Mouse (Mus musculus) thymus, postnatal 4 days (tissue): ENCODE data around the gene Tnip1.

Source experiments
- DNase-seq: peaks from one replicate; pipeline ENCODE4 v3.0.0; 2021

The Tnip1 gene

DNA sequence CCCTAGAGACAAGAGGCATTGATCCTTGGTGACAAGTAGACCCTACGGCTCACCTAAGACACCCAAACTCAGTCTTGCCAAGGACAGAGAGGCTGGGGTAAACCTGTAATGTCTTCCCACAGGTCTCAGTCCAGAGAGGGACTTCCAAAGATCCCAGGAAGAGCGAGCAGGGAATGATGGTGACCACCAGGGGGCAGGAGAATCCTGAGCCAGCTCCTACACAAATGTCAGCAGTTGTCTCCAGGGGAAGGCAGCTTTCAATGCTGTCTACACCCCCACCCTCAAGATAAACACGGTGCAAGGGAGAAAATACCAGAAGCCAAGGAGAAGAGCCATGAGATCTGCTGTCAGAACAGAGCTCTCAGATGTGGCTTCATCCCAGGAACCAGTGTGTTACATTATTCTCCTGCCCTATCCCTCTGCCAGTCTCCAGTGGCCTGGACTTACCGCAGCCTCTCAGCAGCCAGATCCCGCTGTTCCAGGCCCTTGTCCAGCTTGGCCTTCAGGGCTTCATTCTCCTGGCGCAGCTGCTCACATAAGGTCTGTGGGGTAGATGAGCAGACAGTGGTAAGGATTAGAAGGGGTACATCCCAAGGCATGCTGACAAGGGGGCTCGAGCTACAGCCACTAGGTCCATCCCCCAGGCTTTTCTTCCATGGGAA lies 32.3 kb downstream of the Tnip1 start:
- DNase-seq = peak; percentile 58

DNA sequence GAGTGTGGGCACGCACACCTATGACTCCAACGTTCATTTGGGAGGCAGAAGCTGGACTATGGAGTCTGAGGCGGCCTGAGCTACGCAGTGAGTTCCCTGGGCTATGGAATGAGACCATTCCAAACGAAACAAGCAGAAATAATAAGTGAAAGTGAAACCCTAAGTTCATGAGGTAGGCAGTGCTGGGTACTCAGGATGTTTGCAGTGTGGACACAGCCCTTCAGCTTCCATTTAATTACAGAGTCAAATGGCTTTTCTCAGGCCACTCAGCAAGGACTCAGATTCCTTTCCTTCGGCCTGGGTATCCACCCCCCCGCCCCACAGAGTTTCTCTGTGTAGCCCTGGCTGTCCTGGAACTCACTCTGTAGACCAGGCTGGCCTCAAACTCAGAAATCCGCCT lies 33.0 kb downstream of the Tnip1 start:
- no peak for DNase-seq

DNA sequence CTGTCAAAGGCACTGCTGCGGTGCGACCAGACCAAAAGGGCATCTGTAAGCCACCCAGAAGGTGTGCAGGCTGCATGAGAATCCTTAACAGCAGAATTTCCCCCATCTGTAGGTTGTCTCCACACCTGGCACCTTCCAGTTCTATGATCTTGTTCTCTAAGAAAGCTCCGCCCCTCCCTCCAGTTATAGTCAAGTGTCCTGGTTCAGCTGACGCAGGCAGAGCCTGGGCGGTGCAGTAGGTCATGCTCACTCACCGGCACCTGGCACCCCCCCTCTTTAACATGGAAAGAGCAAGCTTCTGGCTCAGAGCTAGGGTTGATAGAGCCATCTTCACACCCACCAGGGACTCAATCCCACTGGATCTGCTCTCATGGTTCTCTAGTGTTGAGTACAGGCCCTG lies 33.4 kb downstream of the Tnip1 start:
- DNase-seq = no peak

DNA sequence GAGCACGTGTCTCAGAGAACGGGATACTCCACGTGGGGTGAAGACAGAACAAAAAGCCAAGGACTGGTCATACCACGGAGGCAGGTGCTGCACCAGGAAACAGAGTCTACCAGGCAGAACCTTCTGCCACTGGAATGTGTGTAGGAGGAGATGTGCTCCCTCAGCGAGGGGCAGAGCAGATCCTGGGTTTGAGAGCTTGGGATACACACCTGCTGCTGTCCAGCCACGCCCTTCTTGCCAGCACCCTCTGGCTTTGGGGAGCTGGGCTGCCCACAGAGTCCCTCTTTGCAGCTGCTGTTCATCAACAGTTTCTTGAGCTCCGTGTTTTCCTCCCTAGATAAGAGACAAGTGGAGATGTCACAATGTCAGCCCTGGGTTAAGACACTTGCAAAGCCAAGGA lies 33.8 kb downstream of the Tnip1 start:
- DNase-seq = no peak

DNA sequence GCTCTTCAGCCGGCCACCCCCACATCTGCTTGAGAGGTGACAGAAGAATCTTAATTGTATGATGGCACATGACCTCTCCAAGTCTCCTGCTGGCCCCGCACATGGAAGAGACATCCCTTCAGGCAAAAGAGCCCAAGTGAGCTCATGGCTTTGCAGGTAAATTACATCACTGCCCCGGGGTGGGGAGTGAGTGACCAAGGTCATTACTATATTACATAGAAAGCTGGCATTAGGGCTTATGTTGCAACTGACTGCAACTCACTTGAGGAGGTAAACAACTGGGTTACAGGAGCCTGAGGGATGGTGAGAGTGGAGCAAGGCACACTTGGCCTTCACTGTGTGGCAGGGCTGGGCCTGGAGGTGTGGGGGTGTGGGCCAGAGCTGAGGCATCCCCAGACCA lies 34.5 kb downstream of the Tnip1 start:
- DNase-seq = no peak

DNA sequence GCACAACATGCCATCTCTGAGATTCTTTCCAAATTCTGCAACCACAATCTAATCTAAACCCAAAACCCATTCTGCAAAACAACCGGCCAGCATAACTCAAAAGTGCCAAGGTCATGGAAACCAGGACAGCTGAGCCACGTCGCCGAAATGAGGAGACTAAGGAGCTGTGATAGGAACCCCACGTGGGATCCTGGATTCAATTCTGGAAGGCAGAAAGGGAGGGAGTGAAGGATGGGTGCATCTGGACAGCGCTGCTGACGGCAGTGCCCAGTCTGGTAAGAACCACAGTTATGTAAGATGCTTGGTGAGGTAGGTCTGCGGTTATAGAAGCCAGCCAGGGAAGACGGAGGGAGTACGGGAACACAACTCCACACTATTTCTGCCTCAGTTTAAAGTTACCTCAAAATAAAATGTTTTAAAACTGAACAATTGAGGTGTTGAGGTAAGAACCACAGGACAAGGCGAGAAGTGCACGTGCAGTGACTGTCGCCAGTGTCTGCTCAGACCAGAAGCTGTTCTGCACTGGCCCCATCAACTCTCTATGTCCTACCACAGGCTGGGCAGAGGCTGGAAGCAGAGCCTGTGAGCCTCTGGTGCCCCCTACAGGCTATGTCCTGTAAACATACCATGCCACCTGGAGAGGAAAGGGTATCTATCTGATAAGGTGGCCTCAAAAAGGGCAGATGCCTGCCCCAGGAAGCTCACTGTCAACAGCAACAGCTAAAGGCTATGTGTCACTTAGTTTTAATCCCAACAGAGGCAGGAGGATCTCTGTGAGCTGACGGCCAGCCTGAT lies 35.2 kb downstream of the Tnip1 start:
- peak; percentile 80 for DNase-seq

DNA sequence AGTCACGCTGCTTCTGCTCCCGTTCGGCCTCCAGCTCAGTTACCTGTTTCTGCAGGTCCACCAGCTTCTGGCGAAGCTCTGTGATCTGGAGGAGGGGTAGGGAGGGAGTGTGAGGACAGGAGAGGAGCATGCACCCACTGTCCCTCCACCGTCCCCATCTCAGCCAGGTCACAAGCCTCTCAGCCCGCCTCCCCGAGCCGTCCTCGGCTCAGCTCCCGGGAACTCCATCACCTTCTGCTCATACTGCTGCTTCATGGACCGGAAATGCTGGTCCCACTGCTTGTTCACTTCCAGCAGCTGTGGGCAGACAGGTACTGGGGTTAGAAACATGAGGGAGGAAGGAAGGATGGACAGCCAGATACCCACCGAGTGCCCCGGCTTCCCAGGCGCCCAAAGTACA lies 38.6 kb downstream of the Tnip1 start:
- DNase-seq = no peak

DNA sequence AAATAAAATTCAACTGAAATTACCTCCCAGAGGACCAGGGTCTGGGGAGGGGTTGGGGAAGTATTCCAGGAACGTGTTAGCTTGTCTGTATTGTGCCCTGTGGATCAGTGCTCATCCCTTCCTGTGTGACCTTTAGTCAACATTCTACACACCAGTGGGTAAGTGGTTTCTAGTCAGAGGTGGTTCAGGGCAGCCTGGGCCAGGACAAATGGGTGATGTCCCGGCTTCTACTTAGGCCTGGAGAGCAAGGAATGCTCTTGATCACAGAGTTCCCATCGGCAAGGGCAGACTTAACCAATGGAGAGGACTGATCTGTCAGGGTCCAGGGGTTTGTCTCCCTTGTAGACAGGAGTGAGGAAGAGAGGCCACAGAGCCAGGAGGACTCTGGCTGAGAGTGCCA lies 40.2 kb downstream of the Tnip1 start:
- DNase-seq = no peak

DNA sequence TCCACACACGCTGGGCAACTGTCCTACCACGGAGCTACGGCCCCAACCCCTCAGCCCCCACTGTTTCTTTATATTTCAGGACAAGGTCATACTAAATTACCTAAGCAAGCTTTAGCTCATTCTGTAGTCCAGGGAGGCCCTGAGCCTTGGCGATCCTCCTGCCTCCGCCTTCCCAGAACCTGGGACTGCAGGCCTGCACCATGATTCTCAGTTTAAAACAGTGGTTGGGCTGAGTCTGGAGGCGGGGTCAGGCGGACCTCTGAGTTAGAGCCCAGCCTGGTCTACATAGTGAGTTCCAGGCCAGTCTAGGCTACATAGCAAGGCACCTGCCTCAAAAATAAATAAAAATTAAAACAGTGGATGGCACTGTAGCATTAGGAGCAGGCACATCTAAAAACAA lies 40.9 kb downstream of the Tnip1 start:
- no peak for DNase-seq

DNA sequence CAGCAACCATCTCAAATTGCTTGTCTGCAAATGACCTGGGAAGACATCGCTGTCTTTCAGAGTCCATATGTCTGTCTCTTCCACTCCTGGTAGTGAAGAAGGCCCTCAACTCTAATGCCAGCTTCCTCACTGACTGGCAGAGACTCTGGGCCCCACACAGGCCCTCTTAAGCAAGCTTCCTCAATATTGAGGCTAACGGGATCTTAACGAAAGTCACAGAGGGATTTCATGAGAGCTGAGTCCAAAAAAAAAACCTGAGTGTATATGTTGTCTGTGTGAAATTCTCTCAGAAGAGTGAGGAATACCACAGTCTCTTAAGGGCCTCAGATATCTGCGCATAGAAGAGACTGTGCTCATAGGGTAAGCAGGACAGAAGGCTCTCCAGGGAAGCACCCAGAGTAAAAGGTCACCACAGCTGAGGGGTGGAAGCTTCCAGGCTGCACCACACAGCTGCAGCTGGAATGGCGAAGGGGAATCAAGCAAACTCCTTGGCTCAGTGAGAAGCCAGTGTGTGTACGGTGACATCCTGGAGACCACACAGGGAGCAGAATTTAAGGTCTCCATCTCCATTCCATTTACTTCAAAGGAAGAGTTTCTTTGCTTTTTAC lies 41.6 kb downstream of the Tnip1 start:
- no peak for DNase-seq

DNA sequence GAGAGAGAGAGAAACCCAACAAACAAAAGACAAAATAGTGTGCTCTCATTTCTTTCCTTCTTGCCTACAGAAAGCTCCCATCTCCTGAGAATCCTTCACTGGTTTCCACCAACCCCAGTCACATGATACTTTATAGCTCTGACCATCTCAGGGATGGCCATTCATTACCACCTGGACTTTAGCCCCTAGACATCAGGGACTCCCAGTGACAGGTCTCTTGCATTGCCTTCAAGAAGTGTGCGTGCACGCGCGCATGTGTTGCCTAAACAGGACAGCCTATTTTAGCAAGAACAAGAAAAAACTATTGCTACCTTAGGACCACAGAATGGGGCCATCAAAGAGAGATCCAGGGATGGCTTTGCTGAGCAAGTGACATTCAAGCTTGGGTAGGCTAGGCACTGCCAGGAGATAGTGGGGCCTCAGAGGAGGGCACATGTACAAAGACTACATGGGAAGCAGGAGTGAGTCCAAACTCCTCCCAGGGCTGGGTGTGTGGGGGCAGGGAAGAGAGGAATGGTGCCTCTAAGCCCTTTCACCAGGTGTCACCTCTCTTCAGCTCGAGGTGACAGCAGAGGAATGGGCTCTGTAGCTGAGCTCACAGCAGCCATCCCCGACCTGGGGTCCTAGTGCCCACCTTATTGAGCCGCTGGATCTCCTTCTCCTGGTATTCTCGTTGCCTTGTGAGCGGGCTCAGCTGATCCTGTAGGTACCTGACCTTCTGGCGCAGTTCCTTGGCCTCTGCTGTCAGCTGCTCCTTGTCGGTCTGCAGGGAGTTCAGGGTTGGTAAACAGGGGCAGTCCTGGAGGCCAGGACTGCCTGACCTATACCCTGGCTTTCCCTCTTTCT lies 42.4 kb downstream of the Tnip1 start:
- DNase-seq = no peak

DNA sequence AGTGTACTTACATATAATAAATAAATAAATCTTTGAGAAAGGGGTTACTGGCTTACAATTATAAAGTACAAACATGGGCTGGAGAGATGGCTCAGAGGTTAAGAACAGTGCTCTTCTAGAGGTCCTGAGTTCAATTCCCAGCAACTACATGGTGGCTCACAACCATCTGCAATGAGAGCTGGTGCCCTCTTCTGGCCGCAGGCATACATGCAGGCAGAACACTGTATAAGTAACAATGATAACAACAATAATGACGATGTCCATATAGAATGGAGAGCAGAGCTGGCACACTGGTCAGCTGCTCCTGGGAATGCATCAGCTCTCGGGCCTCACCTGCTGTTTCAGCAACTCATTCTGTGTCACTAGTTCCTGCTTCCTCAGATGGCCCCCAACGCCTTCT lies 44.4 kb downstream of the Tnip1 start:
- peak; percentile 50 for DNase-seq

DNA sequence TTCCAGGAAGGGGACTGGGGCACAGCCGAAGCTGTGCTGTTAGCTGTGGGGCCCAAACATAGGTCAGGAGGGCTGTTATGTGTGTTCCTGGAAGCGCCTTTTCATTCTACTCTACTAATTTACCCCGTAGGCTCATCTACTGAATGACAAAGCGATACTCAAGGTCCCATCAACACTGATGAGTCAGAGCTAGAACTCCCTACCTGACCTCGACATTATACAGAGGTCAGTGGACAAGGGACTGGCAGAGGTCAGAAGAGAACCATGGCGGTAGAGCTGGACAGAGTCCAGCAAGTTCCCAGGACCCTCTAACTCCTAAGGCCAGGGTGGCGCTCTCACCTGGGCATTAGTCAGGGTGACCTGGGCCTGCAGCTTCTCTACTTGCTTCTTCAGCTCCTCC lies 45.3 kb downstream of the Tnip1 start:
- no peak for DNase-seq

DNA sequence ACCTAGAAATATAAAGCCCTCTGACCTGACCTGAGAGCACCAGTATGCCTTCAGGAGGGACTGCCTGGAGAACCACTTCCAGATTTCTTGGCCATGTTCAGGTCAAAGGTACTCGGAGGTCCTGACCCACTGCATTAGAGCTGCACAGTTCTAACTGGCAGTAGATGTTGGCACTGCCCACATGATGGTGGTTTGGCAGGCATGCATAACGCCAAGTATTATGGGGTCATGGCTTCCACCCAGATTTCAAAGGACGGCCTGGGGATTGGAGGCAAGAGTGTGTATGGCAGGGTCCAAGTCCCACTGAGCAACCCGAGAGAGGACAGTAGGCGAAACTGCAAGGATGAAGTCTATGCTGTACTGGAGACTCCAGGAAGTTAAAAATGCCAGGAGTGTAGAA lies 48.9 kb downstream of the Tnip1 start:
- DNase-seq = no peak

DNA sequence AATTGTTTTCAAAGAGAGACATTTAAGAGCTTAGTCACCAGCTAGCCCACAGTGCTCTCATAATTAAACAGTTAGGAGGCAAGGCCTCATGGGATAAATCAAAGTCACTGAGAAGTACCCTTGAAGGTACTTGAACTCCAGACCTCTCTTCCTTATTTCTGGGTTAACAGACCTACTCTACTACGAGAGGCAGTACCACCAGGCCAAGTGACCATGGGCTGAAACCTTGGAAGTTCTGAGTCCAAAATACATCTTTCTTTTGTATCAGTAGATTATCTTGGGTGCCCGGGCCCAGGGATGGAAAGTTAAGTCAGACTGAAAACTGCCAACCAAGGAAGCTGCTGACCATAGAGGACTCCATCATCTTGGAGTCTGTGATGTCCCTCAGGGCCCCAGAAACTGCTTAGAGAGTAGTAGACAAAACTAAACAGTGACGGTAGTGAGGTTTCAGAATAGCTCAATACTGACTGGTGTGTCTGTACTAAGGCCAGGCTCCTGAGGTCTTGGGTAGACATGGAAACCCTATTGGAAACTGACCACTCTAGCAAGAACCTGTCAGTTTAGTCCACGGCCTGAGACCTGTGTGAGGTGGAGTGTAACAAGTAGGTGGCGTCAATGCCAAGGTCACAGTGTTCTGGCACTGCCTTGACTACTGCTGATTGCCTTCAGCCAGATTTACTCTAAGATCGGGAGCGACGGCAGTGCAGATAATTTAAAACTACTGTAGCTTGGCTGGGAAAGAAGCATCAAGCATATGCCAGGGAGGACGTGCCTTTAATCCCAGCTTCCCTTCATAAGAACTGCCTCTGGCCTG lies 50.0 kb downstream of the Tnip1 start:
- no peak for DNase-seq

DNA sequence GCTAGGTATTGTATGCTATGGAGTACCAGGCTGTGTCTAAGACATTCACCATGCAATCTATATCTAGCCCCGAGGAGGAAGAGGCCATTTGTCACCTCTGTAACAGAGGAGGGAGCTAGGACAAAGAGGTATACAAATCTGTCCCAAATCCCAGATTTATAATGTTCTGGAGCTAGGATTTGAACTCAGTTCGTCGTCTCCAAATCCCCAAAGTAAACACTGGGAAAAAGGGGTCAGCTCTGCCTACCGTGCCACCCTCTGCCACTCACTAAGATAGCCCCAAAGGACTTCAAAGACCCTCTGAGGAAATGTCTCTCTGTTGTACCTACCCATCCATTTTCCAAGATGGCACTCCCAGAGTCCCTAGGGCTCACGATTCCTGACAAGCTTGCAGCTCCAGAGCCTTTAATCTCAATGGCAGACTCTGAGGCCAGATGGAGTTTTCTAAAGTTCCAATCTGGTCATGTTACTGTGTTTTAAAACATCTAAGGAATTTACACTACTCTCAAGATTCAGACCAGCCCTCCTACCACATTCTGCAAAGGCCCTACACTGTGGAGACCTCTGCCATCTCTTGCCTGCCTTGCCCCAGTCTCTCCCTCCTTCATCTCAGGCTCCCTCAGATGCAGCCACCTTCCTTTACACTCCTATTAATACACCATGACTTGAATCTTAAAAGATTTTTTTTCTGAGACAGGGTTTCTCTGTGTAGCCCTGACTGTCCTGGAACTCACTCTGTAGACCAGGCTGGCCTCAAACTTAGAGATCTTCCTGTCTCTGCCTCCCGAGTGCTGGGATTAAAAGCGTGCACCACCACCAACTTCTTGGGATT lies 50.8 kb downstream of the Tnip1 start:
- no peak for DNase-seq

DNA sequence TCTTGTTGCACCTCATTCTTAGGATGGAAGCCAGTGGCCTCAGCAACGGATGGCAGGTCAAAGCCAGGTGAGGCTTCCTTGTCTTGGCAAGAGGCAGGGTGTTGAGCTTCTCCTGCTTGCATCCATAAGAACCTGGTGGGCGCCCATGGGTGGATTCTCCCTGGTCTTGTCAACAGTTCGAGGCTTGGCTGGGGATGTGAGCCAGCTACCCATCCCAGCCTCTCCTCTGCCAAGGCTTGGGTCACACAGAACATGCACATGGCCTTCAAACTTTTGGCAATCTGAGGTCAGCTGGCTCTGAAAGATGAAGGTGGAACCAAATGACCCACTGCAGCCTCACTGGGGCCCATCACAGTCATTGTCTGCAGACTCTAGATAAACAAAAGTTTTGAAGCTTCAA lies 51.5 kb downstream of the Tnip1 start:
- no peak for DNase-seq

DNA sequence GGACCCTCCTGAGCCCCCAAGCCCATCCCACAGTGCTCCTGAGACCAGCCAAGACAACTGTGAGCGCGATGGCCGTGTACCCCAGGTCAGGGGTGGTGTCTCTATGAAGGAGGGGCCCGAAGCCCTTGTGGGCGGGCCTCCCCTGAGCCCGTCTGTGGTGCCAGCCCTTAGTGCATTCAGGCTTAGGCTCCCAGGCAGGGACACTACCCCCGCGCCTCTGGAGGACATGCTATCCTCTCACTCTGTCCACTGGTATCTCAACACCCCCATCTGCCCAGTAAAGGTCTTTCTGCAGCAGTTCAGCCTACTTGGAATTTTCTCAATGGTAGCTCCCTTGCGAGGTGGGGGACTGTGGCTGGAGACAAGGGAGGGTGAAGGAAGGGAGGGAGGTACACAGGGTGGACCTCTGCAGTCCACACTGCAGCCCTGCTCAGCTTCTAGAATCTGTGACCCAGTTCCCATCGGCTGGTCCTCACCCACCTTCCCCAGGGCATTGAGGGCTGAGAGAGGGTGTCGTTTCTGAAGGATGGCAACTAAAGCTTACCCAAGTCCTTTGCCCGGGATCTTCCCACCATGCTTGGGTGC lies 52.5 kb downstream of the Tnip1 start:
- no peak for DNase-seq

DNA sequence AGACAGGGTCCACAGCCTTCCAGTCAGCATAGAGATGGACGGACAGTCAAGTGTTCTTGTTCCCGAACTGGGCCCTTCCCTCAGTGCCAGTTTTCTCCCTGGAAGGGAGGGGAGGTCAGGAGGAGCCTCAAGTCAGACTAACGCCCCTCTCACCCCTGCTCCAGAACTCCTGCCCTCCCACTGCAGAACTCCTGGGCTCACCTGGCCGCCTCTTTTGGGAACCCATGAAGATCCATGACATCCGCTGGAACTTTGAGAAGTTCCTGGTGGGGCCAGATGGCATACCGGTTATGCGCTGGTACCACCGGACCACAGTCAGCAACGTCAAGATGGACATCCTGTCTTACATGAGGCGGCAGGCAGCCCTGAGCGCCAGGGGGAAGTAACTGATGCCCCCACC lies 53.4 kb downstream of the Tnip1 start:
- no peak for DNase-seq

DNA sequence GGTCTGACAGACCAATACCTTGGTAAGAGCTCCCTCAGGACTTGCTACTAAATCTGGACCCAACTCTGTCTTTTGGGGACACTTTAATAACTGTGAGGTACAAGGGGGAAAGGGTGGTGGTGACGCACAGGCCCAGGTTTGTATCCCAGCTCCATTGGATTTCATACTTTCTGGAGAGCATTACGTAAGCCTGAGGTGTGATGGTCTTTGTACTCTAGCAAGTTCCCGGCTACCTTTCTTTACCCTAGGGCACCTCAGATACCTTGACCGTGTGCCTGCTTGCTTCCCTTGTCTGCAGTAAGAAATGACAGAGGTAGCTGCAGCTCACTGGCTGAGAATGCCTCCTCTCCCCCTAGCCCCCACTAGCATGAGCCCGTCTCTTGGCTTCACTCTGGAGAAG lies 55.5 kb downstream of the Tnip1 start:
- no peak for DNase-seq

DNA sequence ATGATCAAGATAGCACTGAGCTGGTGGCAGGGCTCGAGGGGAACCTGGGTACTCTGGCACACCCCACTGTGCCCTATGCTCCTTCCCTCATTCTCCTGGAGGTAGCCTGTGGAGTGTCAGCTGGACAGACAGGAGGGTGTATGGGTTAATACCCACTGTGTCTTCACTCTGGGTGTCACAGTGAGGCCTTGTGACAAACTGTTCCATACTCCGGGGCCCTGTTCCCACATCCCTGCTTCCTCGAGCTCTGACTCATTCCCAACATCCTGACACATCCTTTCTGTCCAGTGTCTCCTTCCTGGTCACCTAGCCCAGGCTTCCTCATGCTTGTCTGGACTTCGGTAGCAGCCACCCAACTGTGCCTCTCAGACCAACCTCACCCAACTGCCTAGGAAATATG lies 56.3 kb downstream of the Tnip1 start:
- no peak for DNase-seq
